Mouse (Mus musculus): ENCODE measurements around the gene S100a14.

The S100a14 gene

GRCm38 (mm10) chr3:90515789-90516188 is 10.9 kb upstream of the S100a14 start:
- in situ Hi-C loops (cut with MboI): loop anchor here (10.0 kb wide), 1 partner anchor 99 kb away; the partner anchor contains the start of gene S100a6

DNA sequence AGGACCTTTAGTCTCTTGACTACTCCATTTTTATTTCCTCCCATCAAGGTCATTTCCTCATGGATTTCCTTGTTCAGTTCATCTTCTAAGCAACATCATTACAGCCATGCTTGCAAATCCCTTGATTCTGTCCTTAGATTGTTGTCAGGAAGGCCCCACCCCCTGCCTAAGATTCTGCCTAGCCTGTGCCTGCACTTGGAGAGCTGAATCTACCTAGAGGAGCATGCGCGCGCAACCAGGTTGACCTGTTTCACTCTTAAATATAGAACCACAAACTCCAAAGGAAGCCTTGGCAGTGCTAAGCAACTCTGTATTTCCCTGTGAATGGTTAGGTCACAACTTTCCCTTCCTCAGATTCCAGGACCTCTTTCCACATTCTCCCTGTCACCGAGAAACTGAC is 8.9 kb upstream of the S100a14 start:
- in situ Hi-C loops (cut with MboI): loop anchor here (10.0 kb wide), 1 partner anchor 97 kb away; the partner anchor contains the start of gene S100a6

DNA sequence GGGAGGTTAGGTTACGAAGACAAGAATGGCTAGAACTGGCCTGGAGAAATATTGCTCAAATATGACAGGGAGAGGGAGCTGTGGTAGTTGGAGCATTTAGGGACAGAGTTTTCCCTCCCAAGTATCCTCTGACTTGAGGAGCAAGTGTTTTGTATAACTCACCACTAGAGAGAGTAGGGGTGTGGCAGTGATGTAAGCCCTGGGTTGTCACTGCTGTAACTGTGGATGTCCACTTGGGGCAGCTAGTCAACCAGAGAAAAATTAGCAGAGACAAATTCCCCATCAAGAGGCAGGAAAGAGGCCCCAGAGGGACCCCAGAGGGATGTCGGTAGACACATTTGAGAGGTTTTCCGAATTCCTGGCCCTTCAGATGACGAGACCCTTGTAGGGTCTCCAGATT is 1.2 kb upstream of the S100a14 start:
- in situ Hi-C loops (cut with MboI): no loop called here

DNA sequence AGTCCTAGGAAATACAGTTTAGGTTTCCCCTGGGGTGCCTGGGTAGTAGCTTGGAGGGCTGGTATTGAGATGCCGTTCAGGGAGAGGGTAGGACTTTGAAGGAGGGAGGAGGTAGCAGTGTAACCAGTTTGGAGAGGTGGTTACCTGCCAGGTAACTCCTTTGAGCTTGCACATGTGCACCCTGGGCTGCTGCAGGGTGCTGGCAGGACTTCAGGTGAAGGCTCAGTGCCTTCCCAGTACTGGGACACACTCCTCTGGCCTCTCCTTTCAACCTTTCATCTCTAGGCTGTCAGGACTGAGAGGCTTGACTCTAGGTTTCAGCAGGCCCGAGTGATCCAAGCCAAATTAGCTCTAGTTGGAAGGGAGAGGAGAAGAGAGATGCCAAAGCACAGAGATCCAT is 580 bp upstream of the S100a14 start:
- in situ Hi-C loops (cut with MboI): no loop called here

DNA sequence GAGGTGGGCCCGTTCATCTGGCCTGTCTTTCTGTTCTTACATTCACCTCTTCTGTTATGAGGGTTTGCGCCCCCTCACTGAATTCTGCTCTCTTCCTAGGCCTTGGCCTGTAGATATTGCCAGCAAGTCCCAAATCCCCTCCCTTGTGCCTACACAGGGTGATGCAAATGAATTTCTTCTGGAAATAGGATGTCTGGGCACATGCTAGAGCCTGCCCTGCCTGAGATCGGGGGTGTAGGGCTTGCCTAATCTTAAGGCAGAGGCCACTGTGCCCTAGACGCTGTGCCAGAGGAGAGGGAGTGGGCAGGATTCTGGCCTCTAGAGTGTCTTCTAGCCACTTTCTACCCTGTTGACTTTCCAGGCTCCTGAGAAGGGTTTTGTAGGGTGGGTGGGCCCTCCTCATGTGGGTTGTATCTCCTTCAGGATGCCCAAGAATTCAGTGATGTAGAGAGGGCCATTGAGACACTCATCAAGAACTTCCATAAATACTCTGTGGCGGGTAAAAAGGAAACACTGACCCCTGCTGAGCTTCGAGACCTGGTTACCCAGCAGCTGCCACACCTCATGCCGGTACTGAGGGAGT is 726 bp downstream of the S100a14 start:
- in situ Hi-C loops (cut with MboI): no loop called here

GRCm38 (mm10) chr3:90531713-90532112 is 5.1 kb downstream of the S100a14 start:
- in situ Hi-C loops (cut with MboI): no loop called here

DNA sequence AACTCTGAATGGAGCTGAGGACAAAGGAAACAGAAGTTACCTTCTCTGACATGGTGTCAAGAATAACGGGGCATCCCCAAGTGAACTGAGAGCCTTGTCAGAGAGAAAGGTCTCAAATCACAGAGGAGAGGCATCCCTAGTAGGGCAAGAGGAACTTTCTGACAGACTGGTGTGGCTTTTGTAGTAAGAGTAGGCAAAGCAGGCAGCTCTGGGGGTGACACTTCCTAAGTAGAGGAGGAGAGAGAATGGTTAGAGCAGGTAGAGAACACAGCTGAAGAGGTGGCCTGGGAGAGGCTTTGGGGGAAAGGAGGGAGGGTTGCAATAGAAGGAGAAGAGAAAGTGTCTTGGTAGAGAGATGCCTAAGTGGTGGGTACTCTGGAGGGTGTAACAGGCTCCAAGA is 8.8 kb downstream of the S100a14 start:
- in situ Hi-C loops (cut with MboI): no loop called here

DNA sequence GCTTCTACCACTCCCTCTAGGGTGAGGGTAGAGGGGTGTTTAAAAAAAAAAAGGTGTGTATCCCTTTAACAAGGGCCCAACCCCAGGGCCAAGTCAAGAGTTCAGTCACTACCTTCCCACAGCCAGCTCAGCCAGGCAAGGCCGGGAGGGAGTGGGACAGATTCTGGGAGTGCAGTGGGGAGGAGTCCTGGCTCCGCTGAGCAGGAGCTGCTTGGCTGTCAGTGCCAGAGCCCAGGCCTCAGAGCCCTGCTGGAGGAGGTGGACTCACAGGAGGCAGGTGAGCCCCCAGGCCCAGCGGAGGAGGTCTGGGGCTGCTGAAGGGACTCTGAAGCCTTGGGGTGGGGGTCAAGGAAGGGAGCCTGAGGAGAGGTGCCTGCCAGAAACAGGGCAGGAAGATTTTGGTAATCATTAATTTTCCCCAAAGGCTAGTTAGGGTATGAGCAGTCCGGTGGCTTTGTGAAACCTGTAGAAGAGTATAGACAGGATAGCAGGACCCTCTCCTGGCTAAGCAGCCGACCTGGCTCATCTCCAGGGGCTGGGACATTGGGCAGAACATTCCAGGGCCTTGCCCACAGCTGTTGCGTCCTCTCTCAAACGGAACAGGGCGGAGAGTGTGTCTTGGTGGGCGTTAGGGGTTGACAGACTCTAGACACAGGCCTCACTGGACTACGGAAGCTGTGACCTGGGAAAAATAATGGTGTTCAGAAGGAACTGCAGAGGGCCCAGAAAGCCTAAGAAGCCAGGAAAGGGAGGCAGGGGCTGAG is 10.7 kb downstream of the S100a14 start, which contains the start of gene S100a16:
Gene S100a16, plus strand, starts transcription at position 114 of the 764 bp plus-strand sequence.
- in situ Hi-C loops (cut with MboI): no loop called here

DNA sequence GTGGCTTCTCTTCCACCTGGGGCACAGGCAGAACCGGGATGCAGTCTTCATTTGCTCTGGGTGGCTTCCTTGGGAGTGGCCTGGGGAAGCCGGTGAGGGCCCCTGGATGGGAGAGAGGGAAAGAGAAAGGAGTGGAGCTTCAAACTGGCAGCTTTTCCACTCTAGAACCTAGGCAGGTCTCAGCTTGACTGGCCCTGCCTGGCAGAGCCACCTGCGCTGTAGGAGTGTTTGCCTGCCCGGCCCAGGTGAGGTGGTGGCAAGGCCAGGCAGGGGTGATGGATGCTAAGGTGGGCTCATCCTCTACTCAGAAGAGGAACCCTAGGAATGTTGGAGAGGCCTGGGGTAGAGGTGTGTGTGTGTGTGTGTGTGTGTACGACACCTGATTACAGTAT is 11.2 kb downstream of the S100a14 start:
- in situ Hi-C loops (cut with MboI): no loop called here

- in situ Hi-C loops (cut with MboI): no loop called here
These were observed 14.2 kb downstream of the S100a14 start for GRCm38 (mm10) chr3:90540904-90541303.

DNA sequence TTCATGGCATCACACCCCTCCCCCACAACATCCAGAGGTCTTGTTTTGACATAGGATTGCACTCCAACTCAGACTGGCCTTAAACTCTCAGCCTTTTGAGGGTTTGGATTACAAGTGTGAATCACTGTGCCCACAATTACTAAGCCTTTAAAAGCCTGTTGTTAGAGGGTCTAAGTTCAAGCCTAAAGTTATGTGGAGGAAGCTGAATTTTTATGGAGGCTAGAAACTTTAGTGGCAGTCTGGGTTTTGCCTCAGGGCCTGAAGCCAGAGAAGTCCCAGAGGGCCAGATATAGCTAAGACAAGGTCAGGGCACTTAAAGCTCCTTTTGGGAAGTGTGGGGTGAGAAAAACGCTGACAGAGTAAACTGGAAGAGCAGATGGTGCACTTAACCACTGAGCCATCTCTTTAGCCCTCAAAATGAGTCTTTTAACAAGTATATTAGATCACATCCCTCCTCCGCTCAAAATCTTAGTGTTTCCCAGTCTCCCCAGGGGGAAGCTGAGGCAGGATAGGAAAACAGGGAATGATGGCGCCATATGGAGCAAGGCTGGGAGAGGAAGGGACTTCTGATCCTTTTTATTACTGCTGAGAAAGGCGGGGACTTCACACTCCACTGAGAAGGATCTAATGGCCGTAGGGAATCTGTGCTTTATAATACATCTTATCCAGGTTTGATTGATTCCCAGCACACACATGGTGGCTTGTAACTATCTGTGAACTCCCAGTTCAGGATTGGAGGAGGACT is 23.2 kb downstream of the S100a14 start:
- in situ Hi-C loops (cut with MboI): no loop called here

- in situ Hi-C loops (cut with MboI): no loop called here
These were observed 23.8 kb downstream of the S100a14 start for GRCm38 (mm10) chr3:90550421-90550790.

DNA sequence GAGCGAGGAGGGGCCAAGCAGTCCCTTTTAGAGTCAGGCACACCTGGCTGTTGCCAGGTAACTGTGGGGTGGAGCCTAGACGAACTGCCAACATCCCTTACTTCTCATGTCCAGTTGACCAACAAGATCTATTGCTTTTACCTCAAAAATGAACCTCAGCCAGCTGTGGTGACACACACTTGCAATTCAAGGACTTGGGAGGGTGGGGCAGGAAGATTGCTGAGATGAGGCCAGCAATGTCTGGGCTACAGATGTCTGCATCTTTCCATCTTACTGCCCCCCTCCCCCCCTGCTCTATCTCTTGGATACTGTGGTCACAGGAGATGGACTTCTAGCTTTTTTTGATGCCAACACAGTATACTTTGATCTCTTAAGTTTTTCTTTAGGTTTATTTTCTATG is 25.6 kb downstream of the S100a14 start:
- in situ Hi-C loops (cut with MboI): no loop called here

DNA sequence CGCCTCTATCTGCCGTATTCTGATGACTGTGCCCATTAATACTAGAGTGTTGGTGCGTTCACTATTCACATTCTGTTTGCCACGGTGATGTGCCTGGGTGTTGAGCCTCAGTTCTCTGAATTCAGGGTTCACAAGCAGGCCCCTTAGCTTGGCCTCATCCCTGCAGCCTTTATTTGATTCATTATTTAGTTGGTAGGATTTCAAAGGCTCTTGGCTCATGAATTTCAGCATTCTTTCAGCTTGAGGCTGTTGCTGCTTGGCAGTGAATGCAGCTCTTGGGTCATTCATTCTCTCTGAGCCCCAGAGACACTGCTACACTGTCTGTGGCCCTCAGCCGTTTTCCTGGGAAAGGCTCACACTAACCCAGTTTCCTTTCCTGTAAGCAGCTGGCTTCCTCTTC is 29.3 kb downstream of the S100a14 start:
- in situ Hi-C loops (cut with MboI): no loop called here

DNA sequence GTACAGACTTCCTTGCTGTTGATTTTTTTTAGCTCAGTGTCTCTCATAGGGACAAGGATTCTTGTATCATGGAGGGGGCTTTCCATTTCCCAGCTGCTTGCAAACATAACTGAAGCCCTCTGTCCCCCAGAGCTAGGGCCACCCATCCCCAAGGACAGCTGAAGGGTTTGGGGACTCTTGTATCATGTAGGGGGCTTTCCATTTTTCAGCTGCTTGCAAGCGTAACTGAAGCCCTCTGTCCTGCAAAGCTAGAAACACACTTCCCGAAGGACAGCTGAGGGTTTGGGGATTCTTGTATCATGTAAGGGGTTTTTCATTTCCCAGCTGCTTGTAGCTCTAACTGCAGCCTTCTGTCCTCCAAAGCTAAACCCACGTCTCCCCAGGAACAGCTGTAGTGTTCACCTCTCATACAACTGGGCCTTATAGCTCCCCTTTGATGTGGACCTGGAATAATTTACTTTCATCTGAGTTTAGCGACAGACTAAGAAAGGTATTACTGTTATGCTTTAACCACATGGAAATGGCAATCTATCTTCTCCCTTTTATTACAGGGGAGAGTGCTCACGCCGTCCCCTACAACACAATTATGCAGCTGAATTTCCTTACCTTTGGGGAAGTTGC is 33.5 kb downstream of the S100a14 start, which contains the start of gene S100a3:
Gene S100a3, plus strand, starts transcription at position 571 of the 621 bp plus-strand sequence.
- in situ Hi-C loops (cut with MboI): no loop called here

- in situ Hi-C loops (cut with MboI): no loop called here
These were observed 48.0 kb downstream of the S100a14 start for GRCm38 (mm10) chr3:90574691-90575090.

- in situ Hi-C loops (cut with MboI): no loop called here
These were observed 48.7 kb downstream of the S100a14 start for GRCm38 (mm10) chr3:90575320-90575719.

- in situ Hi-C loops (cut with MboI): no loop called here
These were observed 49.8 kb downstream of the S100a14 start for GRCm38 (mm10) chr3:90576351-90577001.

Data from mature B cell (primary cell).